Mouse (Mus musculus) G1E (cell line): ENCODE measurements around the gene Map7.

Source experiments
- CTCF ChIP-seq: IDR thresholded peaks from 2 replicates; pipeline ENCODE4 v1.5.1; 2012; ENCODE audit warnings: low read depth, low read length, inconsistent platforms, mixed read lengths
- TAL1 ChIP-seq: conservative IDR thresholded peaks from 2 replicates; pipeline ENCODE4 v1.6.1; 2012; ENCODE audit warnings: low read depth, low read length, inconsistent platforms, mixed read lengths

DNA sequence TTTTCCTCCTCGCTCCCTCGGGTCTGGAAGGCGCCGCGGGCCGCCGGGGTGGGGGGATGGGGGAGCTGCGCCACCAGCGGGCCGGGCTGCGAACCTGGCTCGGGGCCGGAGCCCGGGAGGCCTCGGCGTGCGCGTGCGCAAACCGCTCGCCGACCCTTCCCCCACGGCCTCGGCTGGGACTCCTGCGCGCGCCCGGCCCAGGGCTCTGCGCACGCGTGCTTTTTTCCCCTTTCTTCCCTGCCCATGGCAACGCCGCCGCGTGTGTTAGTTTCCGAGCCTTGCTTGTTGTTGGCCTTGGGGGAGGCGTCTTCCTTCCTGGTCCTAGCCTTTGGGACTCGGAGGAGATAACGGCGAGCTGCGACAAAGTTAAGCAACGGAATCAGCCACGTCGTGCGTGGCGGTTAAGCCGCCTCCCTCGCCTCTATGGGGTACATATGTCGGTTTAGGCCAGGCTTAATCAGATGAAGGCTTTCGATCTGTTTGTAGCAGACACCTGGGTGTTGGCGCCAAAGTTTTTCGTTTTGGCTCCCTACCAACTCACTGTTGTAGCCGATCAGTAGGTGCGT is 164.5 kb downstream of the Map7 start:
- TF ChIP-seq CTCF (no peak), TAL1 (no peak)
